Mouse (Mus musculus): ENCODE results near the gene Gm17651. TPM values are rescaled to one million over a fixed set of nuclear protein-coding genes. Genes with fewer than 3 reads are reported as not detected.

Gm17651 gene
- not detected for total RNA-seq (2021)
- long read RNA-seq, experiment 1: 0 reads
- long read RNA-seq, experiment 2: 0 reads

DNA sequence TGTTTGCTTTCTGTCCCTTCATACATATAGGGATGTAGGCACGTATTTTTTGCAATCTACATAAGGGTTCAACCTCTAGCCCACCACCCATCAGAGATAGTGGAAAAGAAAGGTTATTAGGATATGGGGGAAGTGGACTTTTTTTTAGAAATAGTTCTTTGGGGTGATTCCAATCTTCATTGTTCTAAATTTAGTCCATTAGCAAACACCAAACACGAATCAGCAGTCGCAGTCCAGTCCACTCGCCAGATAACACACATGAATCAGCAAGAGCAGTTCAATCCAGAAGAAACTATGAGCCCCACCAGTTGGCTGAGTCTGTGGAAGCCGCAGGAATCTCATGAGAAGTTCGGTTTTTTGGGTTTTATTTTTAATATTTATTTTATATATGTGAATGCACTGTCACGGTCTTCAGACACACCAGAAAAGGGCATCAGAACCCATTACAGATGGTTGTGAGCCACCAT lies at the start of gene Gm17651:
Gm17651 (minus strand) TSS at position 51 of the 467 bp plus-strand sequence.
- DNase-seq: no peak

DNA sequence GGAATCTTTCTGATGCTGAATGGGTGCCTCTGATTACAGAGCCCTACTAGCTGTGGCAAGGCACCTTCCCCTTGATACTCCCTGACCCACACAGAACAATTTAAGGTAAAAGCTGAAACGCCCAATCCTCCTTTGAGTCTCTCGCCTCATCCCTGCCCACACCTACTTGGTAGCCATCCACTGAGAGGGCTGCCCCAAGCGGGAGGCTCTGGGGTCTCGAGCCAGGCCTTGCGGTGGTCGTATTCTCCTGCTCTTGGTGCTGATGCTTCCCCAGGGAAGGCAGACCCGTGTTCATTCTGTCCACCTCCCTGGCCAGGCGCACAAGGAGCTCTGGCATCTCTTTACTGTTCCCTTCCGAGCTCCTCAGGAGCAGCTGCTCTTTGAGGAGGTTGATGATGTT lies 44.6 kb upstream of the Gm17651 start:
- no peak for DNase-seq

DNA sequence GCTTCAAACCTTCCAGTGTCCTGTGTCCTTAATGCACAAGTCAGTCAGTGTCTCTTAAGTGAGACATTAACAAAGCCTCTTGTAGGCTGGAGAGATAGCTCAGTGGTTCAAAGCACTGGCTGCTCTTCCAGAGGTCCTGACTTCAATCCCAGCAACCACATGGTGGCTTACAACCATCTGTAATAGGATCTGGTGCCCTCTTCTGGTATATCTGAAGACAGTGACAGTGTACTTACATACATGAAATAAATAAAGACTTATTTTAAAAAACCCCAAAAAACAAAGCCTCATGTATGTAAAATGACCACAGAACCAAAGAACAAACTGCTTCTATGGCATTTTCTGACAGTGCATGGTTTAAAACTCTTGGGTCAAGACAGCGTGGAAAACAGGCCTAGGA lies 41.4 kb upstream of the Gm17651 start:
- no peak for DNase-seq

DNA sequence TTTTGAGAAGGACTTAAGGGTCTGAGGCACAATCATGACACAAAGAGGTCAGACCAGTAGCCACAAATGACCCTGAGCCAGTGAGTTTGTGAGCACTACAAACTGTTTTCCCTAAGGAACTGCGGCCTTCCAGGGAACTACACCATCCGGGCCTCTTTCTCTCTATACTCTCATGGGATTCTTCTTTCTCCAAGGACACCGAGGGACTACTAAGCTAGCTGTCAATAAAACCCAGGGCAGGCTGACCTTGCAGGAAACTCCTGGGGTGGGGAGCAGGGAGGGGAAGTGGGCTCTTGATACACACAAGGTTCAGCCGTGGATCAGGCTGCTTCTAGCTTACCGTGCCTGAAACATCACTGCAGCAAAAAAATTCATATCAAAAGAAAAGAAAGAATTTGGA lies 36.4 kb upstream of the Gm17651 start:
- no peak for DNase-seq

DNA sequence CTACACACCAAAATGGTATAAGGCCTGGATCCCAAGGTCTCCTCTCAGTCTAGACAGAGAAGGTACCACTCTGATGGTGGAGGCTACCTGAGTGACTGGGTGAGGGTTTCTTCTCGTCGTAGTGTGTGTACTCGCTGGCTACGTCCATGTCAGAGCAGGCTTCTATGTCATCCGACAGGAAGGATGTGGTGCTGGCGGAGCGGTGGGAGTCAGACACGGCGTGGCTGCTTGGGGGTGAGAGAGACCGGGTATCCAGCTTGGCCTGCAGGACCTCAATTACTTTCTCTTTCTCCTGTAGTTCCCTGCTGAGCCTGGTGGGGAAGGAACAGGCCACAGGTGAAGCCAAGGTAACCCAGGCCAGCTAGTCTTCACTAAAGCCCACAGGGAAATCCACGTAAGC lies 35.6 kb upstream of the Gm17651 start:
- no peak for DNase-seq

DNA sequence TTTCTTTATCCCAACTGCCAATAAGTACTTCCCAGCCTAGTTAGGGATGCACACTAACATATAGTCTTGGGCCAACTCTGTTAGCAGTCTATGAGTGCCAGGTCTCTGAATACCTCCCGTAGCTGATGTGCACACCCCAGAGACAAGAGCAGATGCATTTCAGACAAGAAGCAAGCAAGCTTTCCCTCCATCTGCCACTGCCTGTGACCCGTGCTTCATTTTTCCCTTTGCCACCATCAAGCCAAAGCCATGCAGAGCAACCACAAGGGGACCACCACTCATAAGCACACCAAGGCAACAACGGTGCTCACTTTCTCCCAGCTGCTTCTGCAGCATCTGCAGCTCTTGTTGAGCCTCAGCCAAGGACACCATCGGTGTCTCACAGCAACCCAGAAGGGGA lies 32.1 kb upstream of the Gm17651 start:
- no peak for DNase-seq

DNA sequence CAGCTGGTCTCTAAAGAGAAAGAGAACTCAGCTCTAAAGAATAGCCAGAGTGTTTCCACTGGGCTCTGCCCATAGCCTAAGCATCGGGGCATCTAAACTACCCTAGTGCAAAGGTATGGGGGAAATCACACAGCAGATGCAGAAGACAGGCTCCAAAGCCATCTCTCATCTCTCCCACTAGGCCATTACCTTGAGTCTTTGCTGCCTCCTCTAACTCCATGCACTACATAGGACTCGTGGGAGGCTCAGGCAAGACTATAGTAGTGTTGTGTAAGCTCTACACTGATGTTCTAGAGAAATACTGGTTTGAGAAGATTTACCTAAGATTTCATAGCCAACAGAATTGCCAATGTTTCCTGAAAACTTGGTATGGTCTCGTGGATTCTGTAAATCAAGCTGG lies 31.0 kb upstream of the Gm17651 start:
- no peak for DNase-seq

DNA sequence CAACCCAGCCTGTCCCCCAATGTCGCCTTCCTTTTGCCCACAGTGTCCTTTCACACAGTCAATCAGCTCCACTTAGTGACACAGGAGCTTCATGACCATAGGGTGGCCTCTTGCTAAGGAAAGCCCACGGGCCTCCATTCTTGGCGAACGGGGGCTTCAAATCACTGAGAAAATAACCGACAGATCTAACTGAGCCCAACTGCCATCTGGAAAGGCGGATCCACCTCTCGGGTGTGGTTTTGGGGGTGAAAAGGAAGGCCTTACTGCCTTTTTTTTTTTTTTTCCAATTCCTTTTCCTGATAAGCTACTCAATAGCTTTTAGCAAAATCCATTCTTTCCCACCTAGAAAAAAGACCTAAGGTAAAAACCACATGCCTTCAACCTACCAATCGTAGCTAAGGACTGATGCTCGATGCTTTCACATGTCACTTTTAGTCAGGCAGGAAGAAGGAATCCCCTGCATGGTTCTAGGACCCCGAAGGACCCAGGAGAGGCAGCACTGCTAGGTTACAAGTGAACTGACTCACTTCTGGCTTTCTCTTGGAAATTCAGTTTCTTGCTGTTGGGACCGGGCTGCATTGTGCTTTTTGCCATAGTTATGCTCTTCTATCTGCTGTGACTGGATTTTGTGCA lies 28.1 kb upstream of the Gm17651 start:
- no peak for DNase-seq

DNA sequence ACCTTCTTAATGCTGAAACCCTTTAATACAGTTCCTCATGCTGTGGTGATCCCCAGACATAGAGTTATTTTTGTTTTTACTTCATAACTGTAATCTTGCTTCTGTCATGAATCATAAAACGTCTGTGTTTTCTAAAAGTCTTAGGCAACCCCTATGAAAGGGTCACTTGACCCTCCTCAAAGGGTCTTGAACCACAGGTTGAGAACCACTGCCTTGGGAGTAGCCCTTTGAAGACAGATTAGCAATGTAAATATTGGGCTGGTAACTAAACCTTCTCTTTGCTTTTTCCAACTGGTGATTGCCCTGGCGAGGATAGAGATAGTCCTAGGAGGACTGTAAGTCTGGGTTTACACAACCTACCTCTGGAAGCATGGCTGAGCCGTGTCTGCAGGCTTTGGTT lies 26.7 kb upstream of the Gm17651 start:
- no peak for DNase-seq

DNA sequence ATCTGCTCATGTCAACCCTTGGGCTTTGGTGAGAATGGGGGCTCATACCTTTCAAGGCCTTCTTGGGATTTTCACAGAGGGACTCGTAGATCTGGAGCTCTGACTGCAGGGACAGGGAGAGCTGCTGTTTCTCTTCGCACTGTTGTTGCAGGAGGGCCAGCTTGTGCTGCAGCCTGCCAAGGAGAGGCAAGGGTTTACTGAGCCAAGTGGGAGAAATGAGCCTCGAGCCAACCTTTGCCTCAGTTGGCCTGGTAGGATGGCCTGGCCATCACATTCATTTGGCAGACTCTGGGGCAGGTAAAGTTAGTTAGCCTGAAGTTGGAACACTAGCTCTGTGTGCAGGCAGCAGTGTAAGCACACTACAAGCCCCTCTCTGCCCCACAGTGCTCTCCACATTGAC lies 24.6 kb upstream of the Gm17651 start:
- DNase-seq: no peak

DNA sequence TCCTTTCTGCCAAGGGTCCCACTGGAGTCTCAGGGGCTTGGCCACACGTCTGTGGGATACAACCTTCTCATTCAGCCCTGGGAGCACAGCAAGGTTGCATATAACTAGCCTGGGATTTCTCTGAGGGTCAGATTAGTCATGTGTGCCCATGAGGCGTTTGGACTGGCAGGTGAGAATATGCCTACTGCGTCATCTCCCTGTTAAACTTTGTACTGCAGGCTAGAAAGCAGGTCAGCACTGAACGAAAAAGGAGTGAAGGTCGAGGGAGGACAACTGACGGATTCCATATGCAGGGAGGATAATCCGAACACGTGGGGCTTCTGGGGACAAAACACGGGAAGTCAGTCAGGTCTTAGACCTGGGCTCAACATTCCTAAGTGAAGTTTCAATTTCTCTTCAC lies 22.8 kb upstream of the Gm17651 start:
- DNase-seq: no peak

DNA sequence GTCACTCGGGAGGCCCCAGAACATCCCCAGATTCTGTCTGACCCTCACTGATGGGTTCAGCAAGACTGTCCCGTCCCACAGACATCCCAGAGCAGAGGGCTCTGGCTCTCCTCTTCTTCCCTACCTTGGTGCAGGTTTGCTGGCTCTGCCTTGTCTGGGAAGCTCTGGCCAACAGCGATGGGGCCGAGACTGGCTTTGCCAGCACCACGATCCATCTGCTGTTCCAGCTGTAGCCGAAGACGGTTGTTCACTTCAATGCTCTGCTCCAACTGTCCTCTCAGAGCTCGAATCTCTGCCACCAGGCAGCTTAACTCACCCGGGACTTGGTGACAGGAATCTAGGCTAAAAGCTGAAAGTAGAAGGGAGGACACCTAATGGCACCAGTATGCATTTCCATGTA lies 22.4 kb upstream of the Gm17651 start:
- DNase-seq: no peak

DNA sequence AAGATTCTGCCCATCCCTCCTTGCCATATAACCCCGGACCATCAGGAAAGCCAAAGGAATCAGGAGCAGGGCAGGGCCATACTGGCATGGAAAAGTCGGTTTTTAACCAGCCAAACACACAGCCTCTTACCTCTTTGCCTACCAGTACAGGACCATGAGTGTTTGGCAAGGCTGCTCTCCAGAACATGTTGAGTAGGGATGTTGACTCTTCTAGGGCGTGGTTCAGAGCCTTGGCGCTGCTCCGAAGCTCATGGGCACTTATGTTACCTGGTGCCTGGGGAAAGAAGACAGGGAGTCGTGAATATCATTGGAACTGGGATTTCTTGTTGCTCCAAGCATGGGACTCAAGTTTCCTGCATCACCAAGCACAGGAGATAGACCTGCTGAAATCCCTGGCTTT lies 19.3 kb upstream of the Gm17651 start:
- no peak for DNase-seq

DNA sequence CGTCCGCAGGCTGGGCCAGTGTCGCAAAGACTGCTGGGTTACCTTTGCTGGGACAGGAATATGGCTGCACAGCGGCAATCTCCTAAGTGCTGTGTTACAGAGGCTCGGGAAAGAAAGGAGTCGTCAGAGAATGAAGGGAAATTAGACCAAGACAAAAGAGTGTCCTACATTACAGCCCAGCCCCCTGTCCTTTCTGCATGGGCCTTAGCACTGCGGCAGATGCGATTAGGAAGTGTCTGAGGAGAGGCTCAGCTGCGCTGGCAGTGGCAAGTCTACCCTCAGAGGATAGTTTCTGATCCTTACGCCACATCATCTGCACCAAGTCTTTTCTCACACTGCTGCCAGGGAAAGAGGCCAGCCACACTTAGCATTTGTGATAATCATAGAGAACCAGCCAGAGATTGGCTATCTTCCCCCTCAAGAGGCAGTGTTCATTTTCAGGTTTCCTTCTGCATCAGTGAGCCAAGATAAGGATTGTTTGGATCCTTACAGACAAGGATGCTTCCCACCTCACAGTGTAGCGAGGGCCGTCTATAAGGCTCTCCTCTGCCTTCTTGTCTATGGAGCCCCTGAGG lies 17.0 kb upstream of the Gm17651 start:
- no peak for DNase-seq

DNA sequence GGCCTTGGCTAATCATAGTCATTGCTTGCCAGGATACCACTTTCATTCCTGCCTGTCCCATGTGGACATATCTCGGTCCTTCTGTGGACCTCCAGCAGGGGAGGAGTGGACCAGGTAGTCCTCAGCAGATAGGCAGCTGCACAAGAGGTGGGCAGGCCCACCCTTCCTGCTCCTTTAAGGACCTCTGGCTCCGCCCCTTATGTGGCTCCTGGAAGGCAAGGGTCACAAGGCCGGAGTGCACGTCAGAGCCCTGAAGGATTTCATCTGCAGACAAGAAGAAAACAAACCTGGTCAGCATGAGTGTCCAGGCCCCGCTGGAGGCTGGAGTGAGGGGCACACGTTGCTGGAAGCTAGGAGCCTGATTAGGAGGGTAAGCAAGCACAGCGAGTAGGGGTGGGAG lies 16.1 kb upstream of the Gm17651 start:
- no peak for DNase-seq

DNA sequence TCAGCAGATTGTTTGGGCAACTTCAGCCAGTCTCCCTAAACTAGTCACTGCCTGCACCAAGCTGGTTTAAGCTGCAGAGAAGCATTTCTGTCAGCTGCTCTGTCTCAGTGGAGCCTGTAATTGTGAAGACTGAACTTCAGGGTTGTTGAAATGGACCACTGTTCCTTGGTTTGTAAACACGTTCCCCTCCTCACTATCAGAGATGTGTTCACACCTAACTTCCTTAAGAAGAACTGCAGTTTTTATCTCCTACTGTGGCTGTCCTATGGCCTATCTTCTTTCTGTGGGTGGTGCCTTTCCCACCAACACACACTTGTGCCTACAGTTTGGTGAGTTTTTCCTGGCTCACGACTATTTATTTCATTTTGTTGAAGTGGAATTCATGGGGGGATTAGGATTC lies 14.8 kb upstream of the Gm17651 start:
- no peak for DNase-seq

DNA sequence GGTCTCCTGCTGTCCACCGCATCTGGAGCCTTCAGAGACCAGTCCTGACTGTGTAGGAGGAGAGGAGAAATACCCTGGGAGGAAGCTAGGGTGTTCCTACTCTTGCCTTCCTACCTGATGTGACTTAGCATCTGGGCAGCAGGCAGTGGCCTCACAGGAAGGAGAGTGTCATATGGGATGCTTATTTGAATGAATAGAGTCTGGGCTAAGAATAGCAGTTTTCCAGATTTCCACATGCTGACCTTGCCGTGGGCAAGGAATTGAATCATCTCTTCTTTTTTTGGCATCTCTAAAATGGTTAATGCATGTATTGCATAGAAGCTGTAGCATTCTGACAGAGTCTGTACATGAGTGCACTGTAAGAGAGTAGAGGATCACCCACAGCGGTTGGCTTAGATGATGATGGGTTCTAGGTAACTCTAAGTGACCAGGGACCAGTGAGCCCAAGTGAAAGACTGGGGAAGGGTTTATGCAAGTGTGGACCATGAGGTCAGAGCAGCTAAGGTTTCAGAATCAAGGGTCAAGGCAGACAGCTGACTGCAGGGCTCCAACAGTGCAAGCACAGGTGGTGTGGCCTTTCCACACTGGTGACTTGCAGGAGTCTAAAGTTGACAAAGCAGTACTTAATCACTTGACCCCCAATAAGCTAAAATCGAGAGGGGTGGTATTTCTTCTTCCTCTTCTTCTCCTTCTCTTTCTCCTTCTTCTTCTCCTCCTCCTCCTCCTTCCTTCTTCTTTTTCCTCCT lies 12.1 kb upstream of the Gm17651 start:
- no peak for DNase-seq

DNA sequence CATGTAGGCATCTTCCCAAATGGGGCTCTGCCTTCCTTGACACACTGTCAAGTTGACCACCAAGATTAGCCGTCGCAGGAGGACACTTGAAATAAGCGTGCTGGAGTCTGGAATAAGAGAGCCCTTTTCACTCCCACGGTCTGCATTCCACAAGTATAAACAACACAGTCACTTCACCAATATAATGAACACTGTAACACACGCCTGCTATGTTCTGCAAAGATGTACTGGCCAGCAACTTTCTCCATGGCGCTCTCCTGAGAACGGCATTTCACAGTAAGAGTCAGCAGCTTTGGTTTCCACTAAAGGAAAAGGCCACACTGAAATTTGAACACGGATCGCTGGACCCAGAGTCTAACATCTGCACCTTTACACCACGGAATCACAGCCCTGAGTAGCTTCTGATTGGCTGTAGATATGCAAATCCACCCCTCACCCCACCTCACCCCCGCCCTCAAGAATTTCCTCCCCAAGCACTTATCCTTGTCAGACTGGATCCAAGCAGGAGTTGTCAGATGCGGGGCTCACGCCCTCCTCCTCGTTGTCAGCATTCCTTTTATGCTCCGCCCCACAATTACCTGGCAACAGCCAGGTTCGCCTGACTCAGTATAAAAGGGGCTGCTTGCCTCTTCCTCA lies 9.2 kb upstream of the Gm17651 start:
- no peak for DNase-seq

DNA sequence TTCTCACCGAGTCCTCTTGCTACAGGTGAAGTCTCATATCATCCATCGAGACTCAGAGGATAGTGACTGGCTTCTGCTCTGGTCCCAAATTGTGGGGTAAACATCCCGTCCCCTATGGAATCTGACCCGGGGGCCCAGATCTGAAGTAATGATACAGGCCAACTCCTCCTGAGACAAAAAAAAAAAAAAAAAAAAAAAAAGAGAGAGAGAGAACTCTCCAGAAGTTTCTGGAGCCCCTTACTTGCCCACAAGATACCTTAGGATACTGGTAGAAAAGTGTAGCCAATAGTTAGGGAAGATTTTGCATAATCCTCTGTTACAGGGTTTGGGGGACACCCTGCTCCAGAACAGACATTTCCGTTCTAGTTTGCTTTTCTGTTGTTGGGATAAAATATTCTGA lies 8.1 kb upstream of the Gm17651 start:
- no peak for DNase-seq

DNA sequence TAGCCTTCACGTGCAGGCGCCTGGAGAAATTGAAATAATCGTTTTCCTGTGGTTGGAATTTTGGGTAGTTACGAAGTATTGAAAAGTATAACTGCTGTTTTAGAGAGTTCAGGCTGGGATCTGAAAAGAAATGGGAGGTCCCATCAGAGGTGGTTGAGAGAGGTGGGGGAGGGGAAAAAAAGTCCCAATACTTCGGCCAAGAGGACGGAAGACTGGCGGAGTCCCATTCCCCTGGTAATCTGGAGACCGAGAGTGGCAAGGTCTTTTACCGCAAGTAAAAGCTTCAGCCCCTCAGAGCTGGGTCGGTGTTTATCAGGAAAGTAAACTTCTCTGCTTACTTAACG lies 7.6 kb upstream of the Gm17651 start:
- DNase-seq: no peak

DNA sequence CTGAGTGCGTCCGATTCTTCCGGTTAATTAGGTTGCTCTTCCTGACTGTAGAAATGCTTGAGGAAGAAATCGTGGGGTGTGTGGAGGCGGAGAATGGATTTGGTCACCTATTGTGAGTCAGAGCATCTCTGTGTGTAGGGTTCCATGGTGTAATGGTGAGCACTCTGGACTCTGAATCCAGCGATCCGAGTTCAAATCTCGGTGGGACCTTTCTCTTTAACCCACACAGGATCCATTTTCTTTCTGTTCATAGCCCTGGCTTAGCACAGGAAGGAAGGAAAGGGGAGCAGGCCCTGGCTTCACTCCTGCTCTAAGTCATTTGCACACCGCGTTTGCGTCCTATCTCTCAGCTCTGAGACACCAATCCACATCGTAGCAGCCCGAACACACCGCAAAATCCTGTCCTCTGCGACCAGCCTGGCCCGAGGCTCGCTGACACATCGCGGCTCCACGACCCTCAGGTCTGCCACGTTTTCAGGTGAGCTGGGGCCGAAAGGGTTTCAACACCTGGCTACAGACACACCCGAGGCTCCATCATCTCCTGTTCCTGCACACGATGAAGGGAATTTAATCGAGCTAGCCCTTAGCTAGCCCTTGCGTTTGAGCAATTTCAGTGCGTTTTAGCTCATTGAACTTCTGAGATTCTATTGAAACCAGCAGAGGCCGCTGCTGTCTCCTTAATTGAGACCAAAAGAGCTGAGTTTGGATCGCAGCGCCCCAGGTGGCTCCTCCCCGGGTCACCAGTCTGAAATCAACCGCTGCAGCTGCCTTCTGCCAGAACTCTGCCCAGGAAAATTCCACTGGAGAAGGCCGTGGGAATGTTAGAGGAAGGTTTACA lies 7.0 kb upstream of the Gm17651 start:
- peak; percentile 54 for DNase-seq

DNA sequence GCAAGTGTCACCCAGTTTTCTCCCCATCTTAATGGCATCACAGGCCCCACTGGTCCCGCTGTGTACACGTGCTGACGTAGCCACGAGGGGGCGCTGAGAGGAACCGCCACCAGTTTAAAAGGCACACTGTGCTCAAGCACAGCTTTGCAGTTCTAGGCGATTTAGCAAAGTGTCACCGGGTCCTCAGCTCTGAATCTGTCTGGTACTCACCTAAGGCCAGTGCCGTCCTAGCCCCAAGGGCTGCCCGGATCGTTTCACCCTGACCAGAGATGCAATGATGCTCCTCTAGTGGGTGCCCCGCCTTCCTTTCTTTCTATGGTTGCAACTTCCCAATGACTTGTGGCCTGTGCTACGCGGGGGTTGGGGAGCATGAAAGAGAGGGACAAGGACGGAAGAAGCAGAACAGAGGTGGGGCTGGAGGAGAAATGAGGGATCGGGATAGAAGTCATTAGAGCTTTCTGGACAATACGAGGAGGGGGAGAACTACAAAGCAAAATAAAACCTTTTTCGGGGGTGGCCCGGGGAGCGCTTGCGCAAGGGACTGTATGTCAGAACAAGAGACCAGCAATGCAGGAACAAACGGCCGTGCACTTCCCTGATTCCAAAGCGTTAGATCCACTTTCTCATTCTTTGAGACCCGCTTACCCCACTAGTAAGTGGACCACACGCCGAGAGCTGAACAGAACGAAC lies 6.3 kb upstream of the Gm17651 start:
- peak; percentile 80 for DNase-seq

Measured in gastrocnemius, postnatal 10 days (tissue).